In the genomic region with DNA sequence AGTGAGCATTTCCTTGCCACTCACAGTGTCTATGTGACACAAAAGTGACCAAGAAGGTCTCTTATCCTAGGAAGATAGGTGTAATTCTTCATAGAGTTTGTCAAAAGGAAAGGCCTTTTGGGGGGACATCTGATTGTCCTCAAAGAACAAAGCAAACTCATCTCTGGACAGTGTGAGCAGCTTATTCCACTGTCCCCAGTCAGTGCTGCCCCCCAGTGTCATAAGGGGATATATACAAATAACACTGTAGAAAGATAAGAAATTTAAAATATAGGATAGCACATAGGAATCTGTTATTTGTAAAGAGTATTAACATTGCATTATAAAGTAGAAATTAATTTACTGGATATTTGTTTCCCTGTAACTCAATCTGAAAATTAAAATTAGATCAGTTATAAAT, we compare ENCODE assay signal across 12 mouse cellular contexts. TPM values are rescaled to one million over a fixed set of nuclear protein-coding genes. Genes with fewer than 3 reads are reported as not detected.
A peak's percentile ranks its signal among the peaks of the same experiment; 100 is the strongest.
DNase-seq lines count a peak whose midpoint lies in the region; ATAC-seq and TF ChIP-seq lines count a peak whose summit lies in the region.
"Had no signal": no experiment of that assay in that cellular context is flagged by ENCODE, and none has a peak within 500 bp of the region (broad histone marks: within the 10 kb centered on the region; RNA-seq: fewer than 3 reads in every experiment).

No protein-coding gene starts in this region.

- no peaks in the 10 kb centered on the region for H3K36me3 ChIP-seq in kidney, postnatal 0 days (ENCODE audit: insufficient read depth, low read length)
- H3K36me3 ChIP-seq in kidney, embryonic 15.5 days, result no peaks in the 10 kb centered on the region
- no peaks in the 10 kb centered on the region for H3K36me3 ChIP-seq in hindbrain, embryonic 16.5 days (ENCODE audit: control insufficient read depth, insufficient read depth, low read length)
- H3K36me3 ChIP-seq: embryonic facial prominence, embryonic 15.5 days had no signal

- no peaks in the 10 kb centered on the region for H3K4me1 ChIP-seq in kidney, postnatal 0 days (replicated peaks; ENCODE audit: insufficient read depth, low read length)
- H3K4me1 ChIP-seq in kidney, embryonic 15.5 days, result no peaks in the 10 kb centered on the region
- no peaks in the 10 kb centered on the region for H3K4me1 ChIP-seq in hindbrain, embryonic 16.5 days (ENCODE audit: control insufficient read depth, insufficient read depth, low read depth, low read length)
- H3K4me1 ChIP-seq: embryonic facial prominence, embryonic 15.5 days had no signal

- H3K9me3 ChIP-seq in kidney, postnatal 0 days (replicated peaks; ENCODE audit: low read length), result no peaks in the 10 kb centered on the region
- H3K9me3 ChIP-seq in kidney, embryonic 15.5 days (replicated peaks), result no peaks in the 10 kb centered on the region
- no peaks in the 10 kb centered on the region for H3K9me3 ChIP-seq in hindbrain, embryonic 16.5 days (ENCODE audit: control insufficient read depth, low read length)
- H3K9me3 ChIP-seq: embryonic facial prominence, embryonic 15.5 days had no signal

- H3K4me3 ChIP-seq in kidney, postnatal 0 days (replicated peaks; ENCODE audit: low read depth, low read length), result no peak overlapping the region
- no peak overlapping the region for H3K4me3 ChIP-seq in kidney, embryonic 15.5 days (replicated peaks)
- H3K4me3 ChIP-seq in hindbrain, embryonic 16.5 days (ENCODE audit: low read length), result peak overlapping the region; percentile 15
- H3K4me3 ChIP-seq: embryonic facial prominence, embryonic 15.5 days had no signal

- no peak overlapping the region for H3K4me2 ChIP-seq in kidney, postnatal 0 days (ENCODE audit: low read length)
- no peak overlapping the region for H3K4me2 ChIP-seq in kidney, embryonic 15.5 days
- H3K4me2 ChIP-seq in hindbrain, embryonic 16.5 days (ENCODE audit: low read length), result peak overlapping the region; percentile 47
- H3K4me2 ChIP-seq: embryonic facial prominence, embryonic 15.5 days had no signal

- no peak overlapping the region for H3K27ac ChIP-seq in kidney, postnatal 0 days
- H3K27ac ChIP-seq in kidney, embryonic 15.5 days, result no peak overlapping the region
- H3K27ac ChIP-seq in hindbrain, embryonic 16.5 days (ENCODE audit: low read depth, low read length), result no peak overlapping the region
- H3K27ac ChIP-seq: embryonic facial prominence, embryonic 15.5 days had no signal

- no peak for ATAC-seq in kidney, postnatal 0 days (replicated peaks; ENCODE audit: low FRiP score, low read depth)
- no peak for ATAC-seq in kidney, embryonic 15.5 days (replicated peaks; ENCODE audit: low FRiP score)
- no peak for ATAC-seq in hindbrain, embryonic 16.5 days
- no peak for ATAC-seq in megakaryocyte-erythroid progenitor cell, adult 5-6 weeks (replicated peaks; ENCODE audit: low FRiP score, low TSS enrichment, poor library complexity, severe bottlenecking)
- ATAC-seq in granulocyte monocyte progenitor cell, adult 5-6 weeks (replicated peaks; ENCODE audit: poor library complexity, severe bottlenecking), result no peak
- ATAC-seq: inflammation-experienced regulatory T-cells, adult 6 months had no signal

- H3K9ac ChIP-seq in kidney, postnatal 0 days (ENCODE audit: low read depth, low read length), result no peak overlapping the region
- H3K9ac ChIP-seq in kidney, embryonic 15.5 days, result no peak overlapping the region
- H3K9ac ChIP-seq in hindbrain, embryonic 16.5 days (ENCODE audit: low read depth, low read length), result no peak overlapping the region
- H3K9ac ChIP-seq: embryonic facial prominence, embryonic 15.5 days had no signal

- peak; percentile 47; the same call in 1 of the 2 replicates for TF ChIP-seq CTCF in kidney, postnatal 0 days (IDR thresholded peaks at IDR 0.05; ENCODE audit: low read depth)

- H3K27me3 ChIP-seq in kidney, postnatal 0 days (ENCODE audit: insufficient read depth, low read length), result no peaks in the 10 kb centered on the region
- peaks cover 46% of the 10 kb centered on the region for H3K27me3 ChIP-seq in kidney, embryonic 15.5 days
- H3K27me3 ChIP-seq in hindbrain, embryonic 16.5 days (replicated peaks; ENCODE audit: control insufficient read depth, insufficient read depth, low read length), result peaks cover 5% of the 10 kb centered on the region; the same call in 1 of the 2 replicates

- peak; percentile 6 for DNase-seq in adrenal gland, postnatal 10 days
- DNase-seq in adrenal gland, adult (ENCODE audit: inconsistent age in 2 of 2, low spot score in 1 of 2), result no peak
- DNase-seq in kidney, postnatal 0 days (ENCODE audit: low spot score), result peak; percentile 16
- DNase-seq in MEL-GATA-1-ER (ENCODE audit: extremely low read depth, low read depth), result peak; percentile 1
- DNase-seq: gastrocnemius, postnatal 25 days; spleen, adult 18-20 months had no signal

RNA-seq across cellular contexts. Expression of a gene that starts 2.9 kb away (rescaled TPM):
- 1 to 10 TPM; 1.5 TPM for total RNA-seq in adrenal gland, postnatal 10 days (2021)
- 0.59 and 0.77 TPM in 2 replicates for polyA plus RNA-seq in kidney, postnatal 0 days (2015; fragmentation: Nextera tagmentation; extraction: Ambion mirVana)
- polyA plus RNA-seq in kidney, embryonic 15.5 days (2015; fragmentation: Nextera tagmentation; extraction: Ambion mirVana), result 0.82 and 1.4 TPM in 2 replicates
- polyA plus RNA-seq in hindbrain, embryonic 16.5 days (2015; fragmentation: Nextera tagmentation; extraction: Ambion mirVana), result 103 and 119 TPM in 2 replicates
- not detected in 2 replicates for total RNA-seq in megakaryocyte-erythroid progenitor cell, adult 5-6 weeks (2014; fragmentation: Nextera tagmentation)
- total RNA-seq in megakaryocyte-erythroid progenitor cell, adult 5-6 weeks (2017), result not detected in 2 replicates
- not detected in 2 replicates for total RNA-seq in granulocyte monocyte progenitor cell, adult 5-6 weeks (2014; fragmentation: Nextera tagmentation)
- 0.31 TPM in 1 of 2 replicates, not detected in the other for total RNA-seq in granulocyte monocyte progenitor cell, adult 5-6 weeks (2017)
- total RNA-seq: gastrocnemius, postnatal 25 days had no signal
- polyA plus RNA-seq: inflammation-experienced regulatory T-cells, adult 6 months had no signal

Comparison
In these comparisons a context has a peak if more than half of its experiments do, and no peak if none do; other contexts are left out.
1. DNase-seq: peak in adrenal gland, postnatal 10 days (single experiment), kidney, postnatal 0 days (single experiment) and MEL-GATA-1-ER (single experiment); none in adrenal gland, adult (0 of 2).